Mouse (Mus musculus) skeletal muscle tissue, adult 2 months (tissue): ENCODE measurements at regions not wholly inside any gene's neighbourhood (a gene's known extent, or its start where the extent isn't known, plus 50 kb on each side); places are given as distances from the start of the nearest gene placed in this dataset.

Source experiments
- DNase-seq: peaks from one replicate; pipeline ENCODE4 v3.0.0-alpha.2; 2012; ENCODE audit warnings: low read depth, low spot score

DNA sequence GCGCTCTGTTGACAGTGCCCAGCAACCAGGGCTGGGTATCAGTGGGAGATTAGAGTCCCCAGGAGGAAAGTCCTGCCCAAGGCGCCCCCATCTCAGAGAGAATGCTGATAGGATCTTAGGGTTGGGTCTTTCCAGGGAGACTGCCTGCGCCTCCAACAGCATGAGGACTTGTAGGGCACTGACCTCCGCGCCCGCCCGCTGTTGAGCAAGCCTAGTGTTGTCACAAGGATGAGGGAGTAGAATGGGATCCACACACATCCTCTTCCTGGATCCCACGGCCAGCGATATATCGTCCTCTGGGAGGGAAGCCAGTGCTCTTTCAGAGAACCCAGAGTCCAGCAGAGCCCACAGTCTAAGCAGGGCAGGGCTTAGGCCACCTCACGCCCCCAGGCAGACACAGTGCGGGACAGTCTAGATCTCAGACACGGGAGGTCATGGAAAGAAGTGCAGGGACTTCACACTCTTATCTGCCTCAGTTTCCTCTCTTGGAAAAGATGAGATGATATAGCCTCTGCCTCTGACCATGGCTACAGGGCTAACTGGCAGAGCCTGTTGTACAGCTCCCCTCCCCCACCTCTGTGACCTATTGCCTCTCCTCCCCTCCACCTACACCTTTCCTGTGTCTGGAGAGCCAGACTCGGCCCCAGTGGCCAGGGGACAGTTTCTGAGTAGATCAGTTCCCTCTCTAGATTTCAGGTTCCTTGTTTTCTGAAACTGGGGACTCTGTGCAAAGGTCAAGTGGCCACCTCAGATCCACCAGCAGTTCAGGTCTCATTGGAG, 52.0 kb upstream of the Dusp5 start:
- no peak for DNase-seq

DNA sequence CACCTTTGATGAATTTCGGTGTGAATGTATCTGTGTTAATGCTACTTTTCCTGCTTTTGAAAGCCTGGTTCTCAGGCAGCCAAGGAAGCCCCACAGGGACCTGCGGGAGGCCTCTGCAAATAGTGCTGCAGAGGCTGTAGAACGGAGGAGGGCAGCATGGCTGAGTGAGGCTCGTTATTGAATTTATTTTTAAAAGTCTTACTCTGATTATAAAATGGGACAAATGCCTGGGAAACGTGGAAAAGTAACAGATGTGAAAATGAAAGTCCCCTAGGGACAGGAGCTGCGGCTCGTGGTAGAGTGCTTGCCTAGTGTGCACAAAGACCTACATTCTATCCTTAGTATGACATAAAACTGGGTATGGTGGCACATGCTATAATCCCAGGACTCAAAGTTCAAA, 59.7 kb upstream of the Dusp5 start:
- no peak for DNase-seq

DNA sequence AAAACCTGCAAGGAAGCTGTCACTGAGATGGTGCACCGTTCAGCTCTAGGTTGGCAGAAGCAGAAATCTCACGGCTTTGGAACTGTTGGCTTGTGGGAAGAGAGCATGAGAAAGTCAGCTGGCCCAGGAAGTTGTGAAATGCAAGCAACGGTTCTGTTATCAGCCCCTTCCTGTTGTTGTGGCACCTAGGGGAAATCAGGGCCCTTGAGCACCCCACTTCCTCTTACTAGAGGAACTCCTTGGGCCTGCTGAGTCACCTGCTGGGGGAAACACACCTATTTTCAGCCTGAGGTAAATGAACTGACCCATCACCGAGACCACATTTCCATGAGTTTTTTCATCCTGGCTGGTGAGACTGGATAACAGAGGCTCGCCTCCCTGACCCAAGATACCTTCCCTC, 64.2 kb upstream of the Dusp5 start:
- peak; percentile 47 for DNase-seq

- DNase-seq, result no peak
These were observed 64.8 kb upstream of the Dusp5 start for GRCm38 (mm10) chr19:53464135-53464534.

GRCm38 (mm10) chr19:53461025-53462015, 67.6 kb upstream of the Dusp5 start:
- DNase-seq, result no peak

DNA sequence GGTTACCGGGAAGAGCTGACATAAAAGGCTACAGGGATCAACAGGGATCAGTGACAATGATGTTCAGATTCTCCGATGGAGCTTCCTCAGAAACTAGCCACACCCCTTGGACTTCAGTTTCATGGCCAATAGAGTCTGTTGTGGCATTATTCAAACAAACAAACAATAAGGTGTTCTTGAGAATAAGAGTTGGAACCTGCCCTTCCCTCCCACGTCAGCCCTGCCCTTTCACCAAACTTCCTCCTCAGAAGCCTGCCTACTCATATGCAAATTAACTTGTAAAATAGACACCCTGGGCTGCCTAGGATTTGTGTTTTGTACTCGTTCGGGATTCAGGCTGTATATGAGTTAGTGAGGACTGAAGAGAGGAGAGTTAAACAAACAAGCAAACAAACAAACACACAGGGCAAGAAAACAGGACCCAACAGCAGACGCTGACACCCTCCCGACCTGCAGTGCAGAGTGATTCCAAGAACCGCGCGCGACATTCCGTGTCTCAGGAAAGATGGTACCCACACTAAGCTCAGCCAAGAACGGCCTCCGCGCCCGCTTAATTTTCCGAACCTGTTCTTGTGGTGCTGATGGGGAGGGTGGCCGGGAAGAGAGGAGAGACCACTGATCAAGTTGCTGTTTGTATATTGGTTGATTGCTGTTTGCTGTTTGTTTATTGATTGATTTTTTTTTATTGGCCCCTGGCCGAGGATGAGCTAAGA, 68.4 kb upstream of the Dusp5 start:
- no peak for DNase-seq

DNA sequence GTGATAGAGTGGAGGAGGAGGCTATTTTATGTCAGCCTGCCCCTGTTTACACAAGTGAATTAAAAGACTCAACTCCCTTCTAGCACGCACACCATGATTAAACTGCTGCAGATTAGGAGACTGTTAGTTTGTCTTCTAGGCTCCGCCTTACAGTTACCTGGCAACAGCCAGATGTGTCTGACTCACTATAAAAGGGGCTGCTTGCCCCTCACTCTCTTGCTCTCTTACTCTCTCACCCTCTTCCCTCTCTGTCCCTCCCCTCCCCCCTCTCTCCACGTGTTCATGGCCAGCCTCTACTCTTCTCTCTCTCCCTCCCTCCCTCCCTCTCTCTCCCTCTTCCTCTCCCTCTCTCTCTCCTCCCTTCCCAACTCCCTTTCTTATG, 69.0 kb upstream of the Smndc1 start:
- no peak for DNase-seq

- DNase-seq, result no peak
These were observed 68.5 kb upstream of the Smndc1 start for GRCm38 (mm10) chr19:53458770-53459406.

GRCm38 (mm10) chr19:53456681-53457080, 66.3 kb upstream of the Smndc1 start:
- no peak for DNase-seq

DNA sequence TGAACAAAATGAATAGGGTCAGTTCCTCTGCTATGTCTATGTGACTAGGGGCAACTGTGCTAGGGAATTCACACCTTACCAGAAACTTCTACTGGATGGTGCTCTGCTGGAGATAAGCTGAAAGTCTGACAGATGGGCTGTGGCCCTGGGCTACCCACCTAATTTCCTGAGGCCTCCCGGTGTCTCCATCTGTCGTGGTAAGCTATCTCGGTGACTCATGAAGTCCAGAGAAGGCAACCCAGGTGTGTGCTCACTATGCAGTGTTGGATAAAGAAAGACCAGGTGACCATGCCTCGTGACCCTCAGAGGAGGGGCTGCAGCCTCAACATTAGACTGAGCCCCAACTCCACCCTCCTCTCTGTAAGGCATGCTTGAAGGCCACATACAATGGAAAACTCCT, 64.2 kb upstream of the Smndc1 start:
- no peak for DNase-seq

- no peak for DNase-seq
These were observed 63.7 kb upstream of the Smndc1 start for GRCm38 (mm10) chr19:53454059-53454458.

- DNase-seq, result no peak
These were observed 63.1 kb upstream of the Smndc1 start for GRCm38 (mm10) chr19:53453317-53453947.

DNA sequence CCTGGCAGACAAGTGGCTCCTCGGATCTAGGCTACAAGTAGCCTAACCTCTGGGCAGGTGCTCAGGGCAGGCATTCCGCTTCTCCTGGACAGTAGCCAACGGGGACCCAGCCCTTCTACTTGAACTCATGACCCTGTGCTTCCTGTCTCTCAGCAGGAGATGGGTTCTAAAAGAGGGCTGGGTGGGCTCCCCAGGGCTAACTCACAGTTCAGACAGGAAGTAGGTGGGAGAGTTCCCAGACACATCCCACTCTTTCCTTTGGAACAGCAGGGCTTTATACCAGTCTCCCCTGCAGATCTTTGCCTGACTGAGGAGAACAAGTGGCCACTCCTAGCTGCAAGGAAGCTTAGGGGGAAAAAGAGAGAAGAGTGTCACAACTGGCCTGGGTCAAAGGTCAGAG, 62.0 kb upstream of the Smndc1 start:
- DNase-seq, result no peak

- DNase-seq, result no peak
These were observed 61.1 kb upstream of the Smndc1 start for GRCm38 (mm10) chr19:53451388-53451922.

DNA sequence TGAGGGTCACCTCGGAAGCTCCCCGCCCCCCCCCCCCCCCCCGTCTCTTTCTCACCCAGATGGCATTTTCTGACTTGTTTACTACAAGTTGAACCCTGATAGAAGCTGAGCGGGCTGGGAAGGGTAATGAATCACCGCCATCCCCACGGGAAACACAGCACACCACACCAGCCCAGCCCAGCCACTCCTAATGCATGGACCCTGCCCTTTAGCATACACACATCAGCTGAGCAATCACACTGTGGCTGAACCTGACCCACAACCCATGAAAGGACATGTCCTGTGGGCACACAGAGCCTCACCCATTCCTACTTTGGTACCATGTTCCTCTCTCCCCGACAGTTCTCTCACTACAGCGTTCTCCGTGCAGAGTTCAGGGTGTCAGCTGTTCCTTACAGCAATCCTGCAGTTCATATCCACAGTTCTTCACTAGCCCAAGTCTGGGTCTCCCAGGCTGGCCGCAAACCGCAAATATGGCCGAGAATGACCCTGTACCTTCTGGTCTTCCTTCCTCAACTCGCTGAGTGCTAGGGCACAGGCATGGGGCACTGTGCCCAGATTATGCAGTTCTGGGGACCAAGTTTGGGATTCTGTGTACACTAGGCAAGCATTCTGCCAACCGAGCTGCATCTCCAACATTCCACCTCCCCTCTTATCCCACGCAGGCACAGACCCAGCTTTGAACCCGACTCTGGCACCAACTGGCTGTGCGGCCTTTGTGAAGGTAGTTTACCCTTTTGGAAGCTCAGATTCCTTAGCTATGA, 60.4 kb upstream of the Smndc1 start:
- DNase-seq, result no peak

DNA sequence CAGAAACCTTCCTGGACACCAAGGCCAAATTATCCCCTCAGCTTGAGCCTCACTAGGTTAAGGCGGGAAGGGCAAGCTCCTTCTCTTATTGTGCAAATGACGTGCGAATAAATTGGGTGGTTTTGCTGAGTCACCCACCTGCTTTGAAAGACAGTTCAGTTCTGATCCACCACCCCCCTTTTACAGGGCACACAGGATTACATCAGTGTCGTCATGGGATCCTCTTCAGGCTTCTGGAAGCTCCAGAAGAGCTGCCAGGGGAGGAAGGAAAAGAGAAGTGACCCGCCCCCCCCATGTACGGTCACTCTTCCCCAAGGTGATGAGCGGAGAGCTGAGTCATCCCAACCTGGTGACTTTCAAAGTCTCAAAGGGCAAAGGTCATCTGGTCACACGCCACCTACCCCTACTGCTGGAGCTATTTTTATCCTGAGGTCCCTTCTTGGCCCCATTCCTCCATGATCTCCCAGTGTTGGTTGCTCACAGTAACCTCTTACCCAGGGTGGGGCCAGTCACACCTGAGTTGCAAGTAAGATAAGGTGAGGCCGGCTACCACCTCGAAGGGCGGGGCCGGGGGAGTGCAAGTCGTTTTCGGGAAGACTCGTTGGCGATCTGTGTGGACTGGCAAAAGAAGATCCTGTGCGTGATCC, 58.9 kb upstream of the Smndc1 start:
- no peak for DNase-seq

DNA sequence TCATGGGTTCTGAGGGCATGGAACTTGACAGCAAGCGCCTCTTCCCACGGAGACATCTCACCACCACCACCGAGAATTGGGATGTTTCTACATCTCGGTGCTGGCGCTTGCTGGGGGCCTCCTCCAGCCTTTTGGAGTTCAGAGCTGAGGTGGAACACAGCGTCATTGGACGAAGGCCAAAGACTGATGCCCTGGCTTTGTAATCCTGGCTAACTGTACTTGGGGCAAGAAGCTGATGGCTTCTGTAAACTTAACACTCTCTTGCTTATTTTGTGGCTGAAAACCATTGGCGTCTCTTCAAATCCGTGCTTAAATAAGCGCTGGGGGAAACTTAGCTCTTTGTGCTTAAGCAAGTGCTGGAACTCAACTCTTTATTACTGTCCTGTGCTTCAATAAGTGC, 57.8 kb upstream of the Smndc1 start:
- DNase-seq, result no peak

DNA sequence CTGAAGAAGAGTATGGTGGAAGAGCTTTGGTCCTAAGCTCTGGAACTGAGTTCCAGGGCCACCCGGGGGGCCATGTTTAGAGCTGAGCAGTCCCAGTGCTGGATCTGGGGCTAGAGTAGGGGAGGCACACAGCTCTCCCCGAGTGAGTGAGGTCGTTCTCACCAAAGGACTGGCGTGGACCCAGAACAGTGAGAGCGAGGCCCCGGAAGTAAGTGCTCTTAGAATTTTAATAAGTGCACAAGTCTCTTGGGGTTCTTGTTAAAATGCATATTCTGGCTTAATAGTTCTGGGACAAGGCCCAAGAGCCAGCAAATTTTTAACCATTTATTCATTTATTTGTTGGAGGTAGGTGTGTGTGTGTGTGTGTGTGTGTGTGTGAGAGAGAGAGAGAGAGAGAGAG, 57.4 kb upstream of the Smndc1 start:
- DNase-seq, result no peak

DNA sequence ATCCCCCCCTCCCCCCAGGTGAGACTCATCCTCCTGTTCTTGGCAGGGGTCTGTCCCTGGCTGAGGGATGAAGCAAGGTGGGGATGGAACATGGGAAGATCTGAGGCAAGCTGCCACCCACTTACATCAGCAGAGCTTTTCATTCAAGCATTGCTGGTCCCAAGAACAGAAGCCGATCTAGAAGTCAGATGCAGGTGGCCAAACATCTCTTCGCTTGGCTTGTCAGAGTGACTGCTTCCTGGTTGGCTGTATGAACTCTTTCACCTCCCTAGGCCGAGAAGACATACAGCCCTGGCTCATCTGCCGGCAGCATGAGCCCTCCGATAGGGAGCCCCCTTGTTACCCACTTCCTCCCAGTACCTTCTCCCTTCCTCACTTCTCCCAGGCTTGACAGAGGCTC, 55.8 kb upstream of the Smndc1 start:
- no peak for DNase-seq

- DNase-seq, result no peak
These were observed 54.3 kb upstream of the Smndc1 start for GRCm38 (mm10) chr19:53444646-53445045.
